Mouse (Mus musculus) limb, embryonic 14.5 days (tissue): ENCODE data around the gene Hdac5. TPM values are rescaled to one million over a fixed set of nuclear protein-coding genes. Genes with fewer than 3 reads are reported as not detected.

Experiments
- ATAC-seq: fragments of 200-750 bp; cut with Nextera tagmentation; 2 replicates; pipeline ENCODE4 v1.8.0; 2017; ENCODE audit warnings: low read depth, moderate number of reproducible peaks, moderate TSS enrichment; ENCODE audit not compliant: low FRiP score
- DNase-seq: peaks from one replicate; pipeline ENCODE4 v3.0.0-alpha.2; 2015; ENCODE audit warnings: low spot score
- H3K27ac ChIP-seq: fragments of 300-500 bp; sonication (generic); replicated peaks from 2 replicates; pipeline ENCODE4 v1.5.1; 2014; ENCODE audit warnings: low read depth, mild to moderate bottlenecking, low read length, moderate library complexity, mixed read lengths
- H3K27me3 ChIP-seq: fragments of 300-500 bp; sonication (generic); 2 replicates; pipeline ENCODE4 v1.6.1; 2014; ENCODE audit warnings: low read length, mixed read lengths; ENCODE audit not compliant: control insufficient read depth, insufficient read depth
- H3K36me3 ChIP-seq: fragments of 300-500 bp; sonication (generic); 2 replicates; pipeline ENCODE4 v1.6.1; 2014; ENCODE audit warnings: mild to moderate bottlenecking, low read length, moderate library complexity, mixed read lengths; ENCODE audit not compliant: control insufficient read depth, insufficient read depth
- H3K4me1 ChIP-seq: fragments of 300-500 bp; sonication (generic); 2 replicates; pipeline ENCODE4 v1.6.1; 2014; ENCODE audit warnings: antibody characterized with exemption, low read length, mixed read lengths; ENCODE audit not compliant: control insufficient read depth, insufficient read depth
- H3K4me2 ChIP-seq: fragments of 300-500 bp; sonication (generic); replicated peaks from 2 replicates; pipeline ENCODE4 v1.6.1; 2014; ENCODE audit warnings: low read depth, mild to moderate bottlenecking, low read length, moderate library complexity; ENCODE audit not compliant: severe bottlenecking
- H3K4me3 ChIP-seq: fragments of 300-500 bp; sonication (generic); replicated peaks from 2 replicates; pipeline ENCODE4 v1.5.1; 2014; ENCODE audit warnings: low read length
- H3K9ac ChIP-seq: fragments of 300-500 bp; sonication (generic); 2 replicates; pipeline ENCODE4 v1.6.1; 2014; ENCODE audit warnings: mild to moderate bottlenecking, low read depth, low read length, moderate library complexity; ENCODE audit not compliant: severe bottlenecking
- H3K9me3 ChIP-seq: fragments of 300-500 bp; sonication (generic); 2 replicates; pipeline ENCODE4 v1.6.1; 2016; ENCODE audit warnings: low read length; ENCODE audit not compliant: control insufficient read depth
- POLR2A ChIP-seq: fragments of 200-500 bp; IDR thresholded peaks from 2 replicates; pipeline ENCODE4 v1.8.0; 2012; ENCODE audit warnings: inconsistent platforms, mild to moderate bottlenecking, moderate library complexity, borderline replicate concordance; ENCODE audit not compliant: insufficient read depth, insufficient read length; ENCODE audit errors: extremely low read depth
- WGBS: fragments of 180-500 bp; shearing (Covaris S2); extraction: QIAGEN DNeasy Blood & Tissue Kit; methylation state at CpG from one replicate; pipeline ENCODE4 v1.1.7; 2014; 5-methylcytosine and 5-hydroxymethylcytosine counted together
- polyA plus RNA-seq, 2 experiments: library from polyadenylated mRNA; depleted of rRNA in 1 of 2; stranded (reverse) in 1 of 2; unstranded in 1 of 2; fragments of >200 nt; fragmentation: Nextera tagmentation in 1 of 2; extraction: Ambion mirVana in 1 of 2; gene quantifications; 2 replicates each; pipeline versions ENCODE4 v1.2.1 to v1.2.3; 2012 to 2014

Hdac5 gene
- polyA plus RNA-seq, 2 experiments: 46.7 to 86.2 TPM

GRCm38 (mm10) chr11:102199856-102200255, 30.1 kb downstream of the Hdac5 start:
- Histone ChIP-seq H3K4me1 (no peaks in the 10 kb centered on the region), H3K9me3 (no peaks in the 10 kb centered on the region), H3K4me3 (no peak overlapping the region), H3K36me3 (peaks cover 98% of the 10 kb centered on the region), H3K27me3 (no peaks in the 10 kb centered on the region), H3K27ac (no peak overlapping the region), H3K9ac (no peak overlapping the region), H3K4me2 (no peak overlapping the region)
- WGBS: 35% methylated on average over 9 of the region's 9 CpGs
- no peak for ATAC-seq
- no peak for DNase-seq
- no peak for TF ChIP-seq POLR2A

GRCm38 (mm10) chr11:102198245-102198644, 31.7 kb downstream of the Hdac5 start:
- WGBS: 68% methylated on average over 5 of the region's 6 CpGs

GRCm38 (mm10) chr11:102196018-102196797, 33.8 kb downstream of the Hdac5 start:
- Histone ChIP-seq H3K4me2 (no peak overlapping the region), H3K9me3 (no peaks in the 10 kb centered on the region), H3K36me3 (peaks cover 82% of the 10 kb centered on the region), H3K27ac (no peak overlapping the region), H3K27me3 (no peaks in the 10 kb centered on the region), H3K4me3 (no peak overlapping the region), H3K4me1 (0 out of 2 replicates have a peak, but pooled peaks cover under 1% of the 10 kb centered on the region), H3K9ac (no peak overlapping the region)
- DNase-seq (no peak), ATAC-seq (no peak)
- TF ChIP-seq POLR2A: no peak
- WGBS: 83% methylated on average over 21 of the region's 21 CpGs

More at GRCm38 (mm10) chr11:102198245-102198644, 31.7 kb downstream of the Hdac5 start:
- H3K9me3 ChIP-seq: no peaks in the 10 kb centered on the region
- H3K4me1 ChIP-seq: no peaks in the 10 kb centered on the region
- no peak overlapping the region for H3K9ac ChIP-seq
- H3K4me3 ChIP-seq: no peak overlapping the region
- TF ChIP-seq POLR2A: no peak
- ATAC-seq (no peak), DNase-seq (no peak)
- H3K27me3 ChIP-seq: no peaks in the 10 kb centered on the region
- H3K4me2 ChIP-seq: no peak overlapping the region
- H3K27ac ChIP-seq: no peak overlapping the region
- H3K36me3 ChIP-seq: peaks cover 98% of the 10 kb centered on the region

- H3K36me3 ChIP-seq: peaks cover 58% of the 10 kb centered on the region
- ATAC-seq (no peak), DNase-seq (no peak)
- no peak overlapping the region for H3K27ac ChIP-seq
- 80% methylated on average over 9 of the region's 9 CpGs for WGBS
- peaks cover 11% of the 10 kb centered on the region for H3K4me1 ChIP-seq
- no peak for TF ChIP-seq POLR2A
- H3K4me3 ChIP-seq: no peak overlapping the region
- H3K9me3 ChIP-seq: no peaks in the 10 kb centered on the region
- H3K27me3 ChIP-seq: no peaks in the 10 kb centered on the region
- no peak overlapping the region for H3K4me2 ChIP-seq
- no peak overlapping the region for H3K9ac ChIP-seq
These were observed 36.1 kb downstream of the Hdac5 start for GRCm38 (mm10) chr11:102193657-102194440.

GRCm38 (mm10) chr11:102190848-102191247, 39.1 kb downstream of the Hdac5 start:
- Histone ChIP-seq H3K9me3 (no peaks in the 10 kb centered on the region), H3K27ac (no peak overlapping the region), H3K9ac (0 out of 2 replicates have a peak overlapping the region, but pooled peaks have one; percentile 12), H3K27me3 (no peaks in the 10 kb centered on the region), H3K4me3 (peak overlapping the region; percentile 44; the same call in 1 of the 2 replicates), H3K4me2 (peak overlapping the region; percentile 67), H3K36me3 (peaks cover 30% of the 10 kb centered on the region), H3K4me1 (peaks cover 11% of the 10 kb centered on the region)
- DNase-seq (no peak), ATAC-seq (no peak)
- TF ChIP-seq POLR2A: no peak
- 23% methylated on average over 4 of the region's 4 CpGs for WGBS
